Mouse (Mus musculus) liver, embryonic 12.5 days (tissue): Measurements from ENCODE around the gene Tekt1. TPM values are rescaled to one million over a fixed set of nuclear protein-coding genes. Genes with fewer than 3 reads are reported as not detected.

Experiments
- ATAC-seq: fragments of 200-750 bp; cut with Nextera tagmentation; 2 replicates; pipeline ENCODE4 v1.8.0; 2017; ENCODE audit warnings: moderate number of reproducible peaks, mild to moderate bottlenecking, moderate library complexity
- H3K27ac ChIP-seq: fragments of 300-500 bp; sonication (generic); 2 replicates; pipeline ENCODE4 v1.5.1; 2016; ENCODE audit warnings: mild to moderate bottlenecking
- H3K27me3 ChIP-seq: fragments of 300-500 bp; sonication (generic); replicated peaks from 2 replicates; pipeline ENCODE4 v1.6.1; 2016; ENCODE audit warnings: mild to moderate bottlenecking, moderate library complexity
- H3K36me3 ChIP-seq: fragments of 300-500 bp; sonication (generic); 2 replicates; pipeline ENCODE4 v1.6.1; 2016; ENCODE audit warnings: mild to moderate bottlenecking, moderate library complexity
- H3K4me1 ChIP-seq: fragments of 300-500 bp; sonication (generic); 2 replicates; pipeline ENCODE4 v1.6.1; 2016
- H3K4me2 ChIP-seq: fragments of 300-500 bp; sonication (generic); 2 replicates; pipeline ENCODE4 v1.6.1; 2016; ENCODE audit warnings: mild to moderate bottlenecking, moderate library complexity
- H3K4me3 ChIP-seq: fragments of 300-500 bp; sonication (generic); 2 replicates; pipeline ENCODE4 v1.5.1; 2016; ENCODE audit warnings: mild to moderate bottlenecking, moderate library complexity
- H3K9ac ChIP-seq: fragments of 300-500 bp; sonication (generic); 2 replicates; pipeline ENCODE4 v1.6.1; 2016; ENCODE audit warnings: mild to moderate bottlenecking, moderate library complexity
- H3K9me3 ChIP-seq: fragments of 300-500 bp; sonication (generic); replicated peaks from 2 replicates; pipeline ENCODE4 v1.6.1; 2016; ENCODE audit warnings: mild to moderate bottlenecking, moderate library complexity
- WGBS: fragments of 180-500 bp; shearing (Covaris S2); methylation state at CpG from one replicate; pipeline ENCODE4 v1.1.7; 2016; ENCODE audit not compliant: insufficient replicate concordance; 5-methylcytosine and 5-hydroxymethylcytosine counted together
- polyA plus RNA-seq: library from polyadenylated mRNA; unstranded; fragments of >200 nt; fragmentation: Nextera tagmentation; extraction: Ambion mirVana; gene quantifications from 2 replicates; pipeline ENCODE4 v1.2.1, GENCODE M21; 2016

The Tekt1 gene
- polyA plus RNA-seq = 0.08 and 0.12 TPM in 2 replicates

GRCm38 (mm10) chr11:72362347-72362741 lies at the start of gene Tekt1:
TSS of gene Tekt1 (minus strand) at chr11:72362442.
- Histone ChIP-seq H3K9me3 (no peaks in the 10 kb centered on the region), H3K4me3 (peak within 1 kb of the TSS; percentile 44), H3K27ac (no peak within 1 kb of the TSS), H3K27me3 (peaks cover 23% of the 10 kb centered on the region), H3K9ac (peak within 1 kb of the TSS; percentile 25), H3K4me2 (peak within 1 kb of the TSS; percentile 63), H3K4me1 (0 out of 2 replicates have a peak, but pooled peaks cover 7% of the 10 kb centered on the region), H3K36me3 (no peaks in the 10 kb centered on the region)
- no peak for ATAC-seq
- WGBS = 25% methylated on average over 10 of the region's 10 CpGs

GRCm38 (mm10) chr11:72411945-72412344 lies 49.7 kb upstream of the Tekt1 start:
- no peak overlapping the region for H3K27ac ChIP-seq
- peaks cover 64% of the 10 kb centered on the region for H3K27me3 ChIP-seq
- peaks cover 84% of the 10 kb centered on the region for H3K4me1 ChIP-seq
- H3K4me2 ChIP-seq = peak overlapping the region; percentile 98
- WGBS = 32% methylated on average over 9 of the region's 9 CpGs
- peak overlapping the region; percentile 65 for H3K4me3 ChIP-seq
- ATAC-seq = no peak
- no peaks in the 10 kb centered on the region for H3K36me3 ChIP-seq
- no peak overlapping the region for H3K9ac ChIP-seq
- no peaks in the 10 kb centered on the region for H3K9me3 ChIP-seq

GRCm38 (mm10) chr11:72411093-72411921 lies 49.1 kb upstream of the Tekt1 start, which contains the start of gene Smtnl2:
TSS of gene Smtnl2 (minus strand) at chr11:72411713.
- Histone ChIP-seq H3K4me2 (peak within 1 kb of the TSS; percentile 98), H3K9ac (peak within 1 kb of the TSS; percentile 65), H3K4me3 (peak within 1 kb of the TSS; percentile 65), H3K9me3 (no peaks in the 10 kb centered on the region), H3K36me3 (no peaks in the 10 kb centered on the region), H3K4me1 (peaks cover 84% of the 10 kb centered on the region), H3K27me3 (peaks cover 70% of the 10 kb centered on the region), H3K27ac (no peak within 1 kb of the TSS)
- peak; percentile 83 for ATAC-seq
- WGBS = under 1% methylated on average over 86 of the region's 86 CpGs

DNA sequence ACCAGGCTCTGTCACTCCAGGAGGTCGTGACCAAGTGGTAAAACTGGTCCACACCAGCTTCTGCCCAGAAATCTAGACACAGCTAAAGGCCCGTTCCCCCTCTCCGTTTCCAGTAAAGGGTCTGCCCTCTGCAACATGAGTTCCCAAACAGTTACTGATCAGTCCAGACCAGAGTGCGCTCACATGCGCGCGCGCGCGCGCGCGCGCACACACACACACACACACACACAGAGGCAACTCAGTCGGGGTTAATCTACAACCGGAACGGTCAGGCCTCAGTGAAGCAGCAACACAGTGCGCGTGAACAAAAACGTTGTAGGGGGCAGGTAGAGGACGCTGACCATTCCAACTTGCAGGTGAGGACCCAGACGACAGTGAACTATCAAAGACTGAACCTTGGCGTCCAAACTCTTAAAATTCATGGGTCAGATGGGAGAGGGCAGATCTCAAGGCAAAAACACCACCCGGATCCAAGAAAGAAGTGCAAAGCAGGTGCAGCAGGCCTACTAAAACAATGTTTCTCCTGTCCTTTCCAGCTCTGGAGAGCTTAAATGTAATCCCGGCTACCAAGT lies 48.4 kb upstream of the Tekt1 start:
- peaks cover 77% of the 10 kb centered on the region for H3K27me3 ChIP-seq
- H3K9ac ChIP-seq = peak overlapping the region; percentile 65
- H3K36me3 ChIP-seq = no peaks in the 10 kb centered on the region
- WGBS = 3% methylated on average over 25 of the region's 25 CpGs
- no peak for ATAC-seq
- peak overlapping the region; percentile 65 for H3K4me3 ChIP-seq
- H3K27ac ChIP-seq = no peak overlapping the region
- peak overlapping the region; percentile 98 for H3K4me2 ChIP-seq
- H3K4me1 ChIP-seq = peaks cover 84% of the 10 kb centered on the region
- no peaks in the 10 kb centered on the region for H3K9me3 ChIP-seq

DNA sequence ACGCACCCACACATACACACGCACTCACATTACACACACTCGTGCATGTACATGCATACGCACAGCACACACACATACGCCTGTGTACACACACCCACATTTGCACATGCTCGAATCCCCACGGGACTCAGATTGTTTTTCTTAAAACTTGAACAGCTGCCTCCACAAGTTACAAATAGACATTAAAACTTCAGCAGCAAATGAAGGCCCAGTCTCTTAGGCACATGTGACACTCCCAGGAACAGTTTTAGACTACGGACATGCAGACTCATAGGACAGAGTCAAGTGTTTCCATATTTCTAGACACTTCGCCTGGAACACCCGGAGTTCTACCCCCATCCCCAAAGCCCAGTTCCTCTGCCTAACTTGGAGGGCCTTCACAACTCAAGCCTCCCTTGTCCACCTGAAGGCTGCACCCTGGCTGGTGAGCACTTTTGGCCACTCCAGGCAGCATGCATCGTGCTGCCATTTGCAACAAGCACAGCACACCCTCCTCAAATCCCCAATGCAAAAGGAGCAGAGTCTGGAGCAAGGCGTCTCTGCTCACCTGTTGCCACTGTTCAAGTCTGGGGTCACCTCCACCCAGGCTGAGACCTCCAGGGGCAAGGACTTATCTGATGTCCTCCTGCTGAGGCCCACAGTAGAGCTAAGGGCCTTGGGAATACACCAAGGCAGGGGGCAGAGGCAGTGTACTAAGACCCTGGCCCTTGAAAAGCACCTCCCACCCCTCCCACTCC lies 47.6 kb upstream of the Tekt1 start:
- H3K4me1 ChIP-seq = peaks cover 76% of the 10 kb centered on the region
- 78% methylated on average over 12 of the region's 12 CpGs for WGBS
- peaks cover 81% of the 10 kb centered on the region for H3K27me3 ChIP-seq
- peak overlapping the region; percentile 98 for H3K4me2 ChIP-seq
- H3K9me3 ChIP-seq = no peaks in the 10 kb centered on the region
- H3K9ac ChIP-seq = no peak overlapping the region
- H3K27ac ChIP-seq = no peak overlapping the region
- H3K36me3 ChIP-seq = no peaks in the 10 kb centered on the region
- ATAC-seq = no peak
- peak overlapping the region; percentile 65; the same call in 1 of the 2 replicates for H3K4me3 ChIP-seq

- ATAC-seq = no peak
- Histone ChIP-seq H3K4me3 (no peak overlapping the region), H3K4me1 (peaks cover 65% of the 10 kb centered on the region), H3K4me2 (peak overlapping the region; percentile 98; the same call in 1 of the 2 replicates), H3K9ac (no peak overlapping the region), H3K9me3 (no peaks in the 10 kb centered on the region), H3K27me3 (peaks cover 73% of the 10 kb centered on the region), H3K36me3 (no peaks in the 10 kb centered on the region), H3K27ac (no peak overlapping the region)
- WGBS = 61% methylated on average over 9 of the region's 9 CpGs
Measured at GRCm38 (mm10) chr11:72408451-72409170, 46.4 kb upstream of the Tekt1 start.

GRCm38 (mm10) chr11:72407574-72407973 lies 45.3 kb upstream of the Tekt1 start:
- no peak; the same call in 1 of the 2 replicates for ATAC-seq
- Histone ChIP-seq H3K27ac (no peak overlapping the region), H3K36me3 (no peaks in the 10 kb centered on the region), H3K9ac (no peak overlapping the region), H3K27me3 (peaks cover 67% of the 10 kb centered on the region), H3K9me3 (no peaks in the 10 kb centered on the region), H3K4me2 (peak overlapping the region; percentile 41), H3K4me1 (peaks cover 56% of the 10 kb centered on the region), H3K4me3 (no peak overlapping the region)
- WGBS = 6% methylated on average over 7 of the region's 7 CpGs

GRCm38 (mm10) chr11:72407081-72407480 lies 44.8 kb upstream of the Tekt1 start:
- Histone ChIP-seq H3K4me3 (no peak overlapping the region), H3K27me3 (peaks cover 62% of the 10 kb centered on the region), H3K36me3 (no peaks in the 10 kb centered on the region), H3K9me3 (no peaks in the 10 kb centered on the region), H3K9ac (no peak overlapping the region), H3K4me2 (peak overlapping the region; percentile 41), H3K27ac (no peak overlapping the region), H3K4me1 (peaks cover 54% of the 10 kb centered on the region)
- ATAC-seq = no peak
- 18% methylated on average over 3 of the region's 3 CpGs for WGBS

- H3K27ac ChIP-seq = no peak overlapping the region
- ATAC-seq = no peak
- peaks cover 53% of the 10 kb centered on the region for H3K27me3 ChIP-seq
- H3K4me3 ChIP-seq = no peak overlapping the region
- H3K9me3 ChIP-seq = no peaks in the 10 kb centered on the region
- H3K4me2 ChIP-seq = no peak overlapping the region; the same call in 1 of the 2 replicates
- peaks cover 45% of the 10 kb centered on the region for H3K4me1 ChIP-seq
- no peak overlapping the region for H3K9ac ChIP-seq
- H3K36me3 ChIP-seq = no peaks in the 10 kb centered on the region
- 69% methylated on average over 8 of the region's 8 CpGs for WGBS
Measured at GRCm38 (mm10) chr11:72406079-72406675, 43.9 kb upstream of the Tekt1 start.

DNA sequence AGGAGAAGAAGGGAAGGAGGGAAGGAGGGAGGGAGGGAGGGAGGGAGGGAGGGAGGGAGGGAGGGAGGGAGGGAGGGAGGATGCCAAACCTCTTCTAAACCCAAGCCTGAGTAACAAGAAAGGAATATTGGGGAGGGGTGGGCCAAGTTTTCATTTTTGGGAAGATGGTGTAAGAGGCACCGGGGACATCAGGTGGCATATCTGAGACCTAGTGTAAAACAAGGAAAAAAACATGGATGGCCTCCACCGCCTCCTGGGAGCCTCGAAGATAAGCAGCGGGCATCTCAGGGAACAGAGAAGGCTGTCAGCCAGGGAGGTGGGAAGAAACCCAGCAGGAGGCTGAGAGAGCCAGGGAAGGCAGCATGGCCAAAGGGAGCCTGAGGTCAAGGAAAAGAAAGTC lies 43.3 kb upstream of the Tekt1 start:
- no peaks in the 10 kb centered on the region for H3K9me3 ChIP-seq
- H3K4me3 ChIP-seq = no peak overlapping the region

DNA sequence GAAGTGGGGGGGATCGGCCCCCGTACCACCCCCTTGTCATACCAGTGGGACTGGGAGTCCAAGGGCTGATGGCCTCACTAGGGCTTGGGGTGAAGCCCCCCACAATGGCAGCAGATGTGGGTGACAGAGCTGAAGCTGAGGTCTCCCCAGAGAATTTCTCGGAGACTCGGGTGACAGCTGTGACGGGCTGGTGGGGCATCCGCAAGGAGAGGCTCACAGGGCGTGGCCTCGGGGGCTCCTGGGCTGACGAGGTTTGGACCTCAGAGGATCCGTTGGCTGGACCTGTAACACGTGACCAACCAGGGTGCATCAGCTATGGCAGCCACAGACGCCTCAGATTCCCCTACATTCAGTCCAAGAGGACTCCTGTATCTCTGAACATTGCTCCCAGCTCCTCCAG lies 40.7 kb upstream of the Tekt1 start:
- peaks cover 16% of the 10 kb centered on the region for H3K36me3 ChIP-seq
- no peak for ATAC-seq
- H3K9me3 ChIP-seq = no peaks in the 10 kb centered on the region
- H3K4me1 ChIP-seq = peaks cover 24% of the 10 kb centered on the region
- WGBS = 69% methylated on average over 12 of the region's 12 CpGs
- no peak overlapping the region for H3K9ac ChIP-seq
- no peak overlapping the region for H3K27ac ChIP-seq
- no peak overlapping the region for H3K4me3 ChIP-seq
- no peak overlapping the region for H3K4me2 ChIP-seq
- H3K27me3 ChIP-seq = peaks cover 30% of the 10 kb centered on the region

More for the DNA sequence above, 43.3 kb upstream of the Tekt1 start:
- Histone ChIP-seq H3K9ac (no peak overlapping the region), H3K4me2 (no peak overlapping the region), H3K27ac (no peak overlapping the region), H3K4me1 (peaks cover 38% of the 10 kb centered on the region), H3K27me3 (peaks cover 47% of the 10 kb centered on the region), H3K36me3 (0 out of 2 replicates have a peak, but pooled peaks cover 4% of the 10 kb centered on the region)
- 65% methylated on average over 4 of the region's 4 CpGs for whole genome bisulfite sequencing
- no peak for ATAC-seq
